Mouse (Mus musculus) Patski (cell line): ENCODE results near the gene Dcaf5. TPM values are rescaled to one million over a fixed set of nuclear protein-coding genes. Genes with fewer than 3 reads are reported as not detected.

Experiments used
- ATAC-seq: fragments of 100-300 bp; one replicate; pipeline ENCODE4 v1.8.0; 2021
- CTCF ChIA-PET: fragments of 350-600 bp; sonication (Branson Sonifier 250); formaldehyde crosslinking; loops from one replicate; lab custom pipeline; 2022; ENCODE audit warnings: inconsistent platforms; lab: Charles Lee
- POLR2A ChIA-PET: fragments of 350-600 bp; sonication (Branson Sonifier 250); formaldehyde crosslinking; loops from one replicate; lab custom pipeline; 2022; ENCODE audit warnings: antibody characterized with exemption, inconsistent platforms; lab: Charles Lee
- DNase-seq: peaks from one replicate; pipeline ENCODE4 v3.0.0-alpha.2; 2011; ENCODE audit warnings: low read depth, low spot score
- H3K27me3 ChIP-seq: fragments of 371-371 bp; one replicate; pipeline ENCODE4 v1.5.1; 2021
- CTCF ChIP-seq: fragments of 100-300 bp; IDR thresholded peaks from one replicate; pipeline ENCODE4 v1.5.1; 2021
- in situ Hi-C: fragments of 300-500 bp; cut with MboI; formaldehyde crosslinking; loops from 3 replicates; pipeline ENCODE4 v1.11.1; 2018; ENCODE audit warnings: low pct_unique_long_range_greater_than_20kb, mixed read lengths
- polyA plus RNA-seq: library from polyadenylated mRNA; unstranded; gene quantifications from one replicate; pipeline ENCODE4 v1.2.3, GENCODE M21; 2021

Gene Dcaf5
- polyA plus RNA-seq, 1 experiment from 2014 or later: 33.2 TPM

DNA sequence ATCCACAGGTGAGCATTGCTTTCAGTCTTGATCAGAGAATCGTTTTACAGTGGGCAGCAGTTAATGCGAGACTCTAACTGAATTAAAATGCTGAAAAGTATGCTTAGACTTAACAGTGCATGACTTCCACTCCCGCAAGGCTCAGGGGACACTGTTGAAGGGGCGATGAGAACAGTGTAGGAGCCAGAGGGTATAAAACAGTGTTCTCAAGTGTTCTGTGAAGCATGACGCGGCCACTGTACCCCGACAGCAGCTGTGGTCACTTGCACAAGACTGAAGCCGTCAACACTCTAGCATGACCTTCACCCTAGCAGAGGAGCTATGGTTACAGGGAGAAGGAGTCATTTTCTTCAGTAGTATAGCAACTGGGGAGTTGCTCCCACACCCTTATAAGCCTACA, 52.9 kb downstream of the Dcaf5 start:
- H3K27me3 ChIP-seq: no peaks in the 10 kb centered on the region
- TF ChIP-seq CTCF: no peak
- DNase-seq (no peak), ATAC-seq (no peak)
- POLR2A ChIA-PET: no interaction called here
- CTCF ChIA-PET: no interaction called here
- in situ Hi-C loops: loop anchor here (25.0 kb wide), 2 partner anchors 771 to 1046 kb away; no protein-coding TSS in a partner anchor

DNA sequence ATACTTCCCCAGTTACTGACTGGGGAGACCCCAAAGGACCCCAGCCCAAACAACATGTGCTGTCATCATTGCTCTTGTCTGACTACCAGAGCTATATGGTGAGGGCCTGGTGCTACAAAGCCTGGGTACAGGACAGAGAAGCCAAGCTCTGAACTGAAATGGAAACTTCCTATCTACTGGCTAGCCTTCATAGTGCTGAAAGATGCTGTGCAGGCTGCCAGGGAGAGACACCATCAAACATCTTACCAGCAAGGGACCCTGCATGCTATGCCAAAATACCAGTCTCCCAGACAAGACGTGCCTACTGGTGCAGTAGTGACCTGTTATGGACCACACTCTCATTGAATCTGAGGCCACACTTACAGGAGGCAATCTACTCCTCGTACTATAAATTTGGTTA, 53.6 kb downstream of the Dcaf5 start:
- in situ Hi-C loops: loop anchor here (25.0 kb wide), 2 partner anchors 770 to 1045 kb away; no protein-coding TSS in a partner anchor
- TF ChIP-seq CTCF: no peak
- POLR2A ChIA-PET: no interaction called here
- ATAC-seq: no peak
- no peak for DNase-seq
- CTCF ChIA-PET: interaction anchor here (0.8 kb wide), 1 partner anchor 8 kb away, joined by 3 read pairs; no protein-coding TSS in a partner anchor
- H3K27me3 ChIP-seq: no peaks in the 10 kb centered on the region

DNA sequence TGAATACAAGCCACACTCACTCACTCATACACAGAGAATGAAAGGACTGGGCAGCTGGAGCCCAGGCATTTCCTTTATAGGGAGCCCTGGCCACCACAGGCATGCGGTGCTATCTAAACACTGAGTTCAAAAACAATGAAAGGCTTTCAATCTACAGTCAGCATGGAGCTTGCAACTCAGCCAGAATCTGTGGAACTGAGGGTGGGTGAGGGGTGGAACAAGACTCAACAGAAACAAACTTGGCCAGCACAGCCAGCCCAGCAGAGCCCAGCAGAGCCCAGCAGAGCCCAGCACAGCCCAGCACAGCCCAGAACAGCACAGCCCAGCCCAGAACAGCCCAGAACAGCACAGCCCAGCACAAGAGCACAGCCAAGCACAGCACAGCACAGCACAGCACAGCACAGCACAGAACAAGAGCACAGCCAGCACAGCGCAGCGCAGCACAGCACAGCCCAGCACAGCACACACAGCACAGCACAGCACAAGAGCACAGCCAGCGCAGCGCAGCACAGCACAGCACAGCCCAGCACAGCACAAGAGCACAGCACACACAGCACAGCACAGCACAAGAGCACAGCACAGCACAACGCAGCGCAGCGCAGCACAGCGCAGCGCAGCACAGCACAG, 56.5 kb downstream of the Dcaf5 start:
- CTCF ChIA-PET: interaction anchor here (1.1 kb wide), 1 partner anchor 14 kb away, joined by 3 read pairs; no protein-coding TSS in a partner anchor
- DNase-seq: no peak
- H3K27me3 ChIP-seq: no peaks in the 10 kb centered on the region
- TF ChIP-seq CTCF: no peak
- in situ Hi-C loops: loop anchor here (5.0 to 25.0 kb wide), 4 partner anchors 123 to 1043 kb away; no protein-coding TSS in a partner anchor
- ATAC-seq: peak; percentile 62
- POLR2A ChIA-PET: interaction anchor here (0.7 kb wide), 1 partner anchor 132 kb away, joined by 3 read pairs; no protein-coding TSS in a partner anchor

DNA sequence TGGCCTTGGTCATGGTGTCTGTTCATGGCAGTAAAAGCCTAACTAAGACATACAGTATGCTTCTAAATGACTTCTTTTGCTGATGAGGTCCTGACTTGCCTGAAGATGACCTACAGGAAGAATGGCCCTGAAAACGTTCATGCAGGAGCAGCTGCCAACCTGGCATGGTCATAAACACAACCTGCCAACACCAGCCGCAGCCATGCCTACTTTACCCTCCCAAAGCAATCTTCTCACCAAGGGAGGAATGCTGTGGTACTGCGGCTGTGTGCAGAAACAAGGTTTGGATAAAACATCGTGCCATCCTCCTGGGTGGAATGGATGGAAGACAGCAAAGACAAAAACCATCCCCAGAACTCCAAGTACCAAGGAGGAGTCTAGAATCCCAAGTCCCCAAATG, 57.0 kb downstream of the Dcaf5 start:
- ATAC-seq: no peak
- no peak for TF ChIP-seq CTCF
- ChIA-PET CTCF (interaction anchor here (1.1 kb wide), 1 partner anchor 14 kb away, joined by 3 read pairs; no protein-coding TSS in a partner anchor), POLR2A (interaction anchor here (0.7 kb wide), 1 partner anchor 131 kb away, joined by 3 read pairs; no protein-coding TSS in a partner anchor)
- H3K27me3 ChIP-seq: no peaks in the 10 kb centered on the region
- no peak for DNase-seq
- in situ Hi-C loops: loop anchor here (5.0 to 25.0 kb wide), 4 partner anchors 122 to 1042 kb away; no protein-coding TSS in a partner anchor

DNA sequence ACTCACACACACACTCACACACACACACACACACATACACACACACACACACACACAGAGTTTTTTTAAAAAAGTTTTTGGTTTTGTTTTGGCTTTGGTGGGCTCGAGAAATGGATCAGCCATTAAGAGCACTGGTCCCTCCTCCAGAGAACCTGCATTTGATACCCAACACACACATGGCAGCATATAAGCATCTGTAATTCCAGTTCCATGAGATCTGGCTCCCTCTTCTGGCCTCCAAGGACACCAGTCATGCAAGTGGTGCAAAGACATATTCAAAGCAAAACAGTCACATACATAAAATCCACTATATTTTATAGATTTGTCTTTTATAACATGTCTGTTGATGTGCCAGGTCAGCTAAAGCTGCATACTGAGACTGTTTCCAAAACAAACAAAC, 58.8 kb downstream of the Dcaf5 start:
- in situ Hi-C loops: loop anchor here (5.0 to 25.0 kb wide), 4 partner anchors 120 to 1040 kb away; no protein-coding TSS in a partner anchor
- DNase-seq: no peak
- no peak for ATAC-seq
- ChIA-PET POLR2A (interaction anchor here (0.7 kb wide), 1 partner anchor 110 kb away, joined by 3 read pairs; no protein-coding TSS in a partner anchor), CTCF (interaction anchor here (0.8 to 3.1 kb wide), 5 partner anchors 11 to 124 kb away, joined by 3 to 14 read pairs (median 3); partner anchors contain the start of gene Actn1)
- H3K27me3 ChIP-seq: no peaks in the 10 kb centered on the region
- peak; percentile 85 for TF ChIP-seq CTCF

DNA sequence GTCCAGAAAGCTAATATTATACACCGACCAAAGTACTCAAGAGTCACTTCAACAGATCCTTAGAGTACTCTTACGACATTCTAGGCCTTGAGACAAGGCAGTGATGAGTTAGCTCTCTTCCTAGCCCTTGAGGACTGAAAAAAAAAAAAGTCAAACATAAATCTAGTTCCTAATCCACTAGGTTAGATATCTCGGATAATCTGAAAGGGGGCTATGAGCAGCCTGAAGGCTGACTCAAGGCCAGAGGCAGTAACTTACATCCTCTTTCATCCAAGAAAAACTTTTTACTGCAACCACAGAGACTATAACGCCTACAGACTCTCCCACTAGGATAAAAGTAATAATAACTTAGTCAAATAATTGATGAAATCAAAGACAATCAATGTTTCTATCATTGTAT, 60.7 kb downstream of the Dcaf5 start:
- DNase-seq (no peak), ATAC-seq (no peak)
- in situ Hi-C loops: loop anchor here (5.0 to 25.0 kb wide), 4 partner anchors 118 to 1038 kb away; no protein-coding TSS in a partner anchor
- no peaks in the 10 kb centered on the region for H3K27me3 ChIP-seq
- ChIA-PET CTCF (interaction anchor here (0.7 to 3.1 kb wide), 4 partner anchors 9 to 170 kb away, joined by 3 to 14 read pairs (median 4); no protein-coding TSS in a partner anchor), POLR2A (interaction anchor here (0.8 kb wide), 1 partner anchor 17 kb away, joined by 3 read pairs; no protein-coding TSS in a partner anchor)
- no peak for TF ChIP-seq CTCF

DNA sequence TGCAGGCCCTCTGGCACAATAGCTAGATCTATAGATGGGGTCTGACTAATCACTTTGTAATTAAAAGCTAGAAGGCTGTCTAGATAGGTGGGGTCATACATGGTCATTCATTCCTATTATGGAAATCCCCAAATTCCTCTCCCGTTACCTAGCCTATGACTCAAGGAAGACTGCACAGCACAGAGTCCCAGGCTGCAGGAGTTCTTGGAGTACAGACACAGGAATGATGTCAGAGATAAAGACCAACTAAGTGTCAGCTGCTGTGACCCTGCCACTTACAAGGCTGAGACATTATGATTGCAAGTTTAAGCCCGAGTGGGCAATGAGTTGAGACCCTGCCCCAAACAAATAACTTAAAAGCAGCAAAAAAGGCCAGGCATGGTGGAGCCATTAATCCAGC, 61.7 kb downstream of the Dcaf5 start:
- DNase-seq (no peak), ATAC-seq (peak; percentile 67)
- TF ChIP-seq CTCF: no peak
- in situ Hi-C loops: loop anchor here (5.0 to 25.0 kb wide), 4 partner anchors 117 to 1037 kb away; no protein-coding TSS in a partner anchor
- CTCF ChIA-PET: interaction anchor here (3.1 kb wide), 1 partner anchor 8 kb away, joined by 14 read pairs; no protein-coding TSS in a partner anchor
- POLR2A ChIA-PET: interaction anchor here (0.5 to 1.5 kb wide), 2 partner anchors 114 to 117 kb away, joined by 3 to 8 read pairs; partner anchors contain the start of gene Actn1
- no peaks in the 10 kb centered on the region for H3K27me3 ChIP-seq

DNA sequence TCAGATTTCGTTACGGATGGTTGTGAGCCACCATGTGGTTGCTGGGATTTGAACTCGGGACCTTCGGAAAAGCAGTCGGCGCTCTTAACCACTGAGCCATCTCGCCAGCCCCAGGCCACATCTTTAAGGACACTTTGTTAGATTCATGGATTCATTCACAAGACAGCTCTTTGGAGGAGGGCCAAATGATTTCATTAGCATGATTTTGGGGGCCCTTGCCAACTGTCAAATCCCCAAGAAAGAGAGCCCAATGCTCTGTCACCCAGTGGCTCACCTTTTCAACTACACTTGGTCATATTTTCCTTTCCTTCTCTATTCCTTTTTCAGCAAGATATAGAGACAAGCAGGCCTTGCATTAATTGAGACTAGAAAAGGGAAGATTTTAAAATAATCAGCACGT, 63.5 kb downstream of the Dcaf5 start:
- DNase-seq (no peak), ATAC-seq (no peak)
- no peaks in the 10 kb centered on the region for H3K27me3 ChIP-seq
- in situ Hi-C loops: no loop called here
- POLR2A ChIA-PET: no interaction called here
- TF ChIP-seq CTCF: no peak
- CTCF ChIA-PET: interaction anchor here (0.7 to 1.5 kb wide), 3 partner anchors 13 to 32 kb away, joined by 3 read pairs; no protein-coding TSS in a partner anchor

DNA sequence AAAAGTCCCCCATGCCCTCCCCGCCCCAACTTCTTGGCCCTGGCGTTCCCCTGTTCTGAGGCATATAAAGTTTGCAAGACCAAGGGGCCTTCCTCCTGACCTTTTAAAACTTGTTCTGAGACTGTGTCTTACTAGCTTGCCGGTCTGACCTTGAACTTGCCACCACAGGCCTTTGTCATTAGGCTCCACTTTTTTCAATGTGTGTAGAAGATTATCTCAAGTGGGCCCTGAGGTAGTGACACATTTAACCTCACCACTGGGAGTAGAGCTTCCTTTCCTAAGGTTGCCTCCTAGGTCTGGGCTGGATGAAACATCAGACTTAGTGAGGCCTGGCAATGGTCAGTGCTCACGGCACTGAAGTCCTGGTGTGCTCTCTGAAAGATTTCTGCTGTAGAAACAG, 69.2 kb downstream of the Dcaf5 start:
- ATAC-seq (no peak), DNase-seq (no peak)
- H3K27me3 ChIP-seq: no peaks in the 10 kb centered on the region
- TF ChIP-seq CTCF: no peak
- CTCF ChIA-PET: interaction anchor here (0.9 to 2.6 kb wide), 3 partner anchors 9 to 107 kb away, joined by 3 to 14 read pairs (median 5); partner anchors contain the start of gene Actn1
- POLR2A ChIA-PET: interaction anchor here (0.5 to 1.1 kb wide), 2 partner anchors 107 to 144 kb away, joined by 3 read pairs; partner anchors contain the start of gene Actn1
- in situ Hi-C loops: no loop called here

DNA sequence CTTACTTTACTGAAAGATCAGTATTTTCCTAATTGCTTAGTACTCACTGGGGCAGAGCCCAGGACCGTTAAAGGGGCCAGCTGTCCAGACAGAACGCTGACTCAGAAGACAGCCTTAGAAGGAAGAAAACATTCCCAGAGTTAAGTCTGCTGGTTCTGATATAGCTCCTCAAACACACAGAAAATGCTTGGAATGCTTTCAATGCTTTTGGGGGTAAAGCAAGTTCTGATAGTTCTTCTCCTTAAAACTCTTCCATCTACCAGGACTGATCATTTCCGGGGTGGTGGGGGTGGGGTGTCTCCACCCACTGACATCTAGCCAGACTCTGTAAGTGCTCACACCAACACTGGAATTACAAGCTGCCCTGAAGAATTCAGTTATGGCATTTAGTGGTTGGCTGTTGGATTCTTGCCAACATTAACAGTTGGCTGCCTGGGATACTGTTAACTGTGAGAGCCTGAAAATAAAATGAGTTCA, 70.4 kb downstream of the Dcaf5 start:
- POLR2A ChIA-PET: interaction anchor here (1.3 kb wide), 1 partner anchor 14 kb away, joined by 4 read pairs; no protein-coding TSS in a partner anchor
- no peak for TF ChIP-seq CTCF
- CTCF ChIA-PET: interaction anchor here (1.0 to 2.6 kb wide), 5 partner anchors 10 to 166 kb away, joined by 3 to 14 read pairs (median 5); no protein-coding TSS in a partner anchor
- ATAC-seq: peak; percentile 86
- in situ Hi-C loops: no loop called here
- DNase-seq: peak; percentile 91
- no peaks in the 10 kb centered on the region for H3K27me3 ChIP-seq
